Mouse (Mus musculus) heart, adult 18-20 months (tissue): ENCODE measurements around the gene Slc1a1. TPM values are rescaled to one million over a fixed set of nuclear protein-coding genes. Genes with fewer than 3 reads are reported as not detected.

Experiments
- DNase-seq, 2 experiments: peaks; one replicate each; pipeline ENCODE4 v3.0.0; 2021 to 2022; ENCODE audit warnings: mixed read lengths in 1 of 2
- total RNA-seq, 2 experiments: library from RNA; stranded (reverse); gene quantifications; 2 replicates each; pipeline ENCODE4 v1.2.3; 2021

Slc1a1 gene
- total RNA-seq, 2 experiments from 2014 or later = 2.0 to 3.7 TPM

DNA sequence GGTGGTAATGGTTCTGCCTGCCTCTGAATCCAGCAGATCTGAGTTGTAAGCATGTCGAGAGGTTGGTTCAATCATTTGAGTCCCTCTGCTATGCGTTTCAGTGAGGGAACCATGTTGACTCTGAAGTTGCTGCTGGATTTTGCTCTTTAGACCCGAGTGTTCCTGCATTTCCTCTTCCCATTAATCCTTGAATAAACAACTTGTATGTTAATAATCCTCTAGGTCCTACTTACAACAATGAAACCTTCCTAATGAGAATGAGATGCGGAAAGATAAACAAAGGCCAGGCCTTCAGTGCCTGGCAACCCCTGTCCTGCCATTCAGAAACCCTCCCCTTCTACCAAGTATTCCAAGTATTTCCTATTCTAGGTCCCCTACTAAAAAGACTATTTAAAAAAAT is 81.6 kb downstream of the Slc1a1 start:
- no peak for DNase-seq

DNA sequence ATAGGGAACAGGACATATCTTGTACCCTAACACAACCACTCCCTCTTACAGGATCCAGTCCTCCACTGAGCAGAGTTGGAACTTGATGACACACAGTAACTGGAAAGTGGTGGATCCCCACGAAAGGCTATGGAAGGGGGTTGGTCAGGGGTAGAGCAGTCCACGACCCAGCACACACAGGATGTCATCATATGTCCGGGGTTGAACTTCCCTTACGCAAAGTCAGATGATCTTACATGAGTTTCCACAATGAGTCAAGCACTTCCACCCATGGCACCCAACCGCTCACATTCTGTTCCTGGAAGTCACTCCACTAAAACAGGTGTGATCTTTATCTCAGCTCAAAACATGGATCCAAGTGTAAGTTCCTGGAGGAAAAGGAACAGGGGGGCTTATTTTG is 83.0 kb downstream of the Slc1a1 start:
- DNase-seq = peak in 1 of 2 experiments; percentile 47

DNA sequence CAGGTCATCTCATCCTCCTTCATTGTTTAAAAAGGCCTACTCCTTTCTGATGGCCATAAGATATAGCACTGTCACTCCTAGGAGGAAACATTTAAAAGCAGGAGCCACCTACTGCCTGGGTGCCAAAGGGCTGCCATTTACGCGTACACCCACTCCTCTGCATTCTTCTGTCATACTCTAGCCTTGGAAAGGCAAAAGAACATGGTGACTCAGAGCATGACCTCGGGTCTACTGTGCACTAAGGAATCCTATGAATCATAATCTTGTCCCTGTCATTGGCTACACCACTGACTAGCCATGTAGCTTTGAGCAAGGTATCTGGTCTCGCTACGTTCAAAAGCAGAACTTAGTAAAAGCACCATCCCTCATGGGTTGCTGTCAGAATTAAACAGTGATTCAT is 91.5 kb downstream of the Slc1a1 start:
- DNase-seq = no peak

DNA sequence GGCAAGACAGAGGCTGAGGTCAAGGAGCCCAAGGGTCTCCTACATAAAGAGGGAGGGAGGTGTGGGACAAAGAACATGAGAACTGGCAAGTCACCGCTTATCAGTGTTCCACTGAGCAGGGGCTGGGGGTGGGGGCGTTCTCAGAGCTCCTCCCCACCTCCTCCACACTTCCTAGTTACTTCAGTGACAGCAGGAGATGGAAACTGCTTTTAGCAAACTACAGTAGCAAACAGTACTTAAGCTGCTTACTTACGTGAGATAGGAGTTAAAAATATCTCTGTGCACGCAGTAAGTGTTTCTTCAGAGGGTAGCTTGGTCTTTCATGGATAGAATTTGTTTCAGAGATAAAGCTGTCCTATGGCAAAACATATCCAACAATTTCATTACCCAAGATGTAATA is 92.5 kb downstream of the Slc1a1 start:
- no peak for DNase-seq

DNA sequence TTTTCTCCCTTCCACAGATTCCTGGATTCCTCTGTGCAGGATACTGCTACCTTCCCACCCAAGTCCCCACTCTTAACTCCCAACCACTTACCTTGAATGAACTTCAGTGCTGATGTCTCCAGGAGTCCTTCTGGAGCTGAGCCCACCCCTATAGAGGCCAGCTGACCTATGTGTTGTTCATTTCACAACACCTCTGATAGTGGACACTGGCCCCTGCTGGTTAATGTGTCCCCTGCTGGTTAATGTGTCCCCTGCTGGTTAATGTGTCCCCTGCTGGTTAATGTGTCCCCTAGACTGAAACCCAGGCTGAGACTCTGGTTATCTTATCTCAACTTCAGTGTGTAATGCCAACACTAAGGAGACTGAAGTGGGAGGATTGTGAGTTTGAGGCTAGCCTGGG is 94.2 kb downstream of the Slc1a1 start:
- no peak for DNase-seq

DNA sequence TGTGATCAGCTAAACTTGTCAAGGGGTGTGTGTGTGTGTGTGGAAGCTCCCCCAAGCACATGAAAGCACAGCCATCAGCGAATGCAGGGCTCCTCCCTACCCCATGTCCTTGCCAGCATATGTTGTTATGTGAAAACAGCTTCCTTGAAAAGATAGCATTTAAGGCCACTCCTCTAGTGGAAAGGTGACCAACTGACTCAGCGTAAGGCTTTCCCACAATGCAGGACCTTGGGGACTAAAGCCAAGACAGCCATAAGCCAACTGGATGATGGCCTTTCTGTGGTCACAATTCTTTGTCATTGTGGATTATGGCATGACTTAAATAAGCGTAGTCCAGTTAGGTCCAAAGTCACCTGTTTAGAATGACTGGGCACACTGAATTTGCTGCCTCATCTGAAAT is 100.0 kb downstream of the Slc1a1 start:
- no peak for DNase-seq

DNA sequence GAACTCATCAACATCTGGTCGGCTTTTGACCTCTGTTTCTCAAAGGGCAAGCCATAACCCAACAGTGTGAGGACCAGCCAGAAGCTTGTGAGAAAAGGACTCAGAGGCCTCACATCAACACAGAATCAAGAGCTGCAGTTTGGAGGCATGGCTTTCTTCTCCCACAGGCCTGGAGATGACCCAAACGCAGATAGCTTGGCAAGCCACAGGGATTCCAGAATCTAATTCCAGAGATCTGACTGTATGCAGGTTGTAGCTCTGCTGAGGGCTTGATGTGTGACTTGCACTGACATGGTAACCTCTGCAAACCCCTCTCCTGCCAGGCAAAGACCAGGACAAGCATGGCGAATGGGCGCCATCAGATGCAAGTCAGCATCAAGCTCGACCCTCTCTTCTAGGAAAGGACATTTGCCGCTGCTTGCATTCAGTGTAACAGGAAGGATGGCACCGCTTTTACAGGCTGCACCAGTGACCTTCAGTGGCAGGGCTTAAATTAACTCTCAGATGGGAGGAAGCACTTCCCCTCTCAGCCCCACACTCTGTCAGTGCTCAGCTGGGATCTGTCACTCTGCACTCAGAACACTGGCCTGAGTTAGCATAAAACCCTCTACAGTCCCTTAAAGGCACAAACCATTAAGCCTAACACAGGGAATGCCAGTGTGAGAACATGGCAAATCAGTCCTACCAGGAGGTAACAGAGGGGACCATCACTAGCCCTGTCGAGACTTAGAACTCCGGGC is 105.5 kb downstream of the Slc1a1 start:
- DNase-seq = peak; percentile 53 to 62

DNA sequence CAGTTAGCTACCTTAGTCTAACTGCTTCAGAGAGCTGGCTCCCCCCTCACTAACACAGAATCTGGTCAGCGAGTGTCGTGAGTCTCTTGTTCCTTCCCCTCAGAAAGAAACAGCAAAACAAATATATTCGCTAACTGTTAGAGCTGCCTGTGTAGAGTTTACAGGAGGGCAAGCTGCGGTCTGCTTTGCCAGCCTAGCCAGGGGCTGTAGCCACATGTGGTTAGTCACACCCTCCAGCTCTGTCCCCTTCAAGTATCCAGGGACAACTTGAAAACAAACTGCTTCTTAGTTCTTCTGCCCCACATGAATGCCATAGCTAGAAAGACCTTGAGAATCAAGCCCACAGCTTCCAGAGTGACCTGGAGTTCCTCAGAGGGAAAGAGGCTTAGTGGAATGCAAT is 106.4 kb downstream of the Slc1a1 start:
- no peak for DNase-seq

DNA sequence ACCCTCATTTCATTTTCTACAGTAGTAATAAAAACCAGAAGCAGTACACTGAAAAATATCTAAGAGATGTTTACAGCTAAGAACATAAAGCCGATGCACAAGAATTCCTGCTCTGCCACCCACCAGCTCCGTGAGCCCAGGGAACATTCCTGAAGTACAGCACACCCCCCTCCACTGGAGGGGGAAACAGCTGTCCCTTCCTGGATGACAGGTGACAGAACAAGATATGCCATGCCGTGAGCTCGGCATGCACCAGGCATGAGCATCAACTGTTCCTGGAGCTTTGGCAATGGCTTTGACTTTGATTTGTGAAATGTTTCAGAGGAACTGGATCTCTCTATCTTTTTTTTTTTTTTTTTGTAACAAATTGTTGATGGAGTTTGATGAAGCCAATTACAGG is 111.9 kb downstream of the Slc1a1 start:
- DNase-seq = peak in 1 of 2 experiments; percentile 25

DNA sequence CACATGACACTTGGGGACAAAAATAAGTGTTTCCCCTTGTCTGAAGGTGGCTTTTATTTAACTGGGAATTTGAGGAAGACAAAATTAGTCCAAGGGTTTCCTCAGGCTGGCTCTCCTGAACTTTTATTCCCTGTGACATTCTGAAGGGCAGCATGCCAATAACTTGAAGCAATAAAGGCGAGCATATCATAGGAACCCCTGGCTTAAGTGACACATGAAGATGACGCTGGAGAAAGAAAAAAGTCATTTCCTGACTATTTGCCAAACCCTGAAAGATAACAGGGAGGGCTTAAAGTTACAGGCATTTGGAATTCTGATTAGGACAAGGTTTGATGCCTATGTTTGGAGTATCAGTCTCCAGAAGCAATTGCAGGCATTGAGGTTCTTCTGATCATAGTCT is 112.5 kb downstream of the Slc1a1 start:
- DNase-seq = no peak

DNA sequence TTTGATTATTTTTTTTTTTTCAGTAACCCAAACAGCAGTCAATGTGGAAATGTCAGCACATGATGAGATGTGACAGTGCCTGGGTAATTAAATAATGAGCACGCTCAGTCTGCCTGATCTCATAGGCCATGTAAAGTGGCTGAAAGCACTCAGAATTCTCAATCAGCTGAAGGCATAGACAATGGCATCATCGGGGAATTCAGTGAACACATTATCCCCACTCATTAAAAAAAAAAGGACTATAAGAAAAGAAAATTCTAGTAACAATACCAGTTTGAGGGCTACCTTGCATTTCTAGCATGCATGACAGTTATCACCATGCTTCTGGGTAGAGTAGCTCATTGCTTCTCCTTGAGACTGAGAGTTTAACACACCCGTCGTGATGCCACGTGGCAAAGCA is 116.4 kb downstream of the Slc1a1 start:
- DNase-seq = no peak

DNA sequence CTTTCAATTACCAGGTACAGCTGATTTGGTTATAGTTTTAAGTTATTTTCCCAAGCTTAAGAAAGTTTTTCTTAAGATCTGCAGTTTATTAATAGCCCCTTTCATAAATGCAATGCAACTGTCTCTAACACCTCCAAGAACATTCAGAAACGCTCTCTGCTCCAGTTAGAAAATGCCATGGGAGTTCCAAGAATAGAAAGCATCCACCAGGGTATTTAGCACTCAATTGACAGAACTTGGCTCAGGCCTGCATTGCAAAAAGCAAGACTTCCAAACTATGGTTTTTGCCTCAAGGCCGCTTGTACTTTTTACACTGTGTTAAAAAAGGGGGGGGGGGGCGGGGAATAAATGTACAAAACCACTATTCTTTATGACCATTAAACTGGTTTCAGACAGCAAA is 128.3 kb downstream of the Slc1a1 start:
- peak; percentile 30 to 46 for DNase-seq

DNA sequence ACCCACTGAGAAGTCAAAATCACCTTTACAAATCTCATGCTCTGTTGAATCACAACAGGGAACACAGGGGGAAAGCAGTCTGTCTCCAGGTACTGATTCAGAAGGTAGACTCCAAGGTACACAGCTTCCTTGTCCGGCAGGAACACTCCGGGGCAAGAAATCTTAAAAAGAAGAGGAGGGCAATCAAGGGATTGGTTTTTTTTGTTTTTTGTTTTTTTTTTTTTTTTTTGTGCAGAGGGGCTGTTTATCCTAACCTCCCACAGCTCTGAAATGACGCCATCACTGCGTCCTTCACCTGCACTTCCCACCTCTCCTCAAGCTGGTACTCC is 128.6 kb downstream of the Slc1a1 start:
- no peak for DNase-seq

Other genes with a start within 250 kb of the Slc1a1 start
- gene Glis3, start 155.0 kb upstream of the Slc1a1 start, total RNA-seq = 1 to 10 TPM in 1 of 2 experiments, under 1 TPM in 1; 0.92 to 1.8 TPM
- gene Plpp6, start 128.9 kb downstream of the Slc1a1 start, total RNA-seq = 1 to 10 TPM; 8.7 to 9.3 TPM
- gene 4430402I18Rik, start 132.8 kb downstream of the Slc1a1 start, total RNA-seq = 10 to 100 TPM; 27.8 to 33.8 TPM
- 10 to 100 TPM; 63.2 to 82.7 TPM for gene Cdc37l1, start 155.3 kb downstream of the Slc1a1 start, total RNA-seq
- gene Ak3, start 212.9 kb downstream of the Slc1a1 start, total RNA-seq = 10 to 100 TPM; 90.8 TPM